Mouse (Mus musculus) embryonic fibroblast, embryonic 13.5 days (primary cell): ENCODE measurements around the gene Rpl10.

Experiments used
- CTCF ChIP-seq: IDR thresholded peaks from 2 replicates; pipeline ENCODE4 v1.5.1; 2011; ENCODE audit warnings: mild to moderate bottlenecking, control low read depth, low read length, moderate library complexity, borderline replicate concordance; ENCODE audit not compliant: insufficient read depth
- POLR2A ChIP-seq: IDR thresholded peaks from 2 replicates; pipeline ENCODE4 v1.6.1; 2011; ENCODE audit warnings: low read depth, mild to moderate bottlenecking, control low read depth, low read length, moderate library complexity

DNA sequence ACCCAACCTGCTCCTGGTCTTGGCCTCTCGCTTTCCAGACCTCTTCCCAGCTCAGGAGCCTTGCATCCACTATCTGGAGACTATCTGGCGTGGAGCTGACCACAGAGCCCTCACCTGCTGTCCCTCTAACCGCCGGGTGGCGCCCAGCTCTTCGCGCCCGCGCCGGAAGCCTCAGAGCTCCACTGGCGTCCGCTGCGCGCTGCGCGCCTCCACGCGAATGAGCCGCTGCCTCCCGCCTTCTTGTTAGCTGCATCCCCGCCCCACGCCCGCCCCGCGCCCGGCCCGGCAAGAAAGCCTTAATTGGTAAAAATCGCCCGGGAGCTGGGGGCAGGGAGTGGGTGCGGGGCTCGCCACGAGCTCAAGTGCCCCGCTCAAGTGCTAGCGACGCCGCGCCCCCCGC is 21.0 kb upstream of the Rpl10 start, which contains the start of gene Flna:
- no peak for TF ChIP-seq POLR2A
- TF ChIP-seq CTCF: no peak
